In the genomic region with DNA sequence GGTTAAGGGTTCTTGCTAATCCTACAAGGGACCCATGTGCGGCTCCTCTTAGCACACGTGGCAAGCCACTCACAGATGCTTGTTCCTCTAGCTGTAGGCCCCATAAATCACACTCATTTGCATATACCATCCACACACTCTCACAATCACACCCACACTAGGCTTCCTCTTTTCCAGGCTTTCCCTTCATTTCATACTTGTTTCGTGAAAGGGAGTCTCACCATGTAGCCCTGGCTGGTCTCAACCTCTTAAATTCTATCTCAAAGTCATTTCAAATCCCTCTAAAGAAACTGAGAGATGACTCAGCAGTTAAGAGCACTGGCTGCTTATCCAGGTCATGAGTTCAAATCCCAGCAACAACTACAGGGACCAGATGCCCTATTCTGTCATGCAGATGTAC, we compare ENCODE assay signal across 8 mouse cellular contexts. TPM values are rescaled to one million over a fixed set of nuclear protein-coding genes. Genes with fewer than 3 reads are reported as not detected.
DNase-seq lines count a peak whose midpoint lies in the region; ATAC-seq lines count a peak whose summit lies in the region.

No protein-coding gene starts in this region.

- H3K27me3 ChIP-seq in erythroblast, embryonic 14.5 days (ENCODE audit: control insufficient read depth), result no peaks in the 10 kb centered on the region
- no peaks in the 10 kb centered on the region for H3K27me3 ChIP-seq in forebrain, embryonic 11.5 days (ENCODE audit: control insufficient read depth, insufficient read depth, low read length)
- no peaks in the 10 kb centered on the region for H3K27me3 ChIP-seq in liver, embryonic 13.5 days

- peaks cover 80% of the 10 kb centered on the region for H3K36me3 ChIP-seq in erythroblast, embryonic 14.5 days (ENCODE audit: control insufficient read depth)
- H3K36me3 ChIP-seq in forebrain, embryonic 11.5 days (ENCODE audit: control insufficient read depth, insufficient read depth, low read length), result peaks cover 23% of the 10 kb centered on the region
- H3K36me3 ChIP-seq in liver, embryonic 13.5 days, result peaks cover 80% of the 10 kb centered on the region

- peak overlapping the region; percentile 94 for H3K4me3 ChIP-seq in erythroblast, embryonic 14.5 days (replicated peaks)
- peak overlapping the region; percentile 93 for H3K4me3 ChIP-seq in forebrain, embryonic 11.5 days (ENCODE audit: low read depth, low read length)
- H3K4me3 ChIP-seq in liver, embryonic 13.5 days (replicated peaks), result peak overlapping the region; percentile 98

- H3K4me1 ChIP-seq in erythroblast, embryonic 14.5 days (ENCODE audit: control insufficient read depth), result peaks cover 67% of the 10 kb centered on the region
- H3K4me1 ChIP-seq in forebrain, embryonic 11.5 days (replicated peaks; ENCODE audit: control insufficient read depth, insufficient read depth, low read length), result peaks cover 8% of the 10 kb centered on the region
- peaks cover 53% of the 10 kb centered on the region for H3K4me1 ChIP-seq in liver, embryonic 13.5 days (replicated peaks)

- H3K4me2 ChIP-seq in forebrain, embryonic 11.5 days (ENCODE audit: low read depth, low read length, severe bottlenecking), result peak overlapping the region; percentile 78
- H3K4me2 ChIP-seq in liver, embryonic 13.5 days, result peak overlapping the region; percentile 88

- WGBS in forebrain, embryonic 11.5 days, result 82% methylated on average over 3 of the region's 3 CpGs
- 33% methylated on average over 3 of the region's 3 CpGs for WGBS in liver, embryonic 13.5 days (ENCODE audit: insufficient replicate concordance)

- H3K9me3 ChIP-seq in erythroblast, embryonic 14.5 days (ENCODE audit: control insufficient read depth, low read length), result peaks cover 5% of the 10 kb centered on the region
- H3K9me3 ChIP-seq in forebrain, embryonic 11.5 days (ENCODE audit: control insufficient read depth, low read length), result no peaks in the 10 kb centered on the region
- no peaks in the 10 kb centered on the region for H3K9me3 ChIP-seq in liver, embryonic 13.5 days (replicated peaks)

- DNase-seq in 416B (ENCODE audit: low read depth), result peak; percentile 55
- no peak for DNase-seq in forebrain, embryonic 11.5 days (ENCODE audit: low spot score)
- DNase-seq in liver, embryonic 13.5 days, result no peak
- no peak for DNase-seq in ovary, postnatal 36 days (ENCODE audit: low spot score)
- no peak for DNase-seq in thymus, postnatal 25 days
- DNase-seq in gastrocnemius, postnatal 10 days, result no peak

- no peak for ATAC-seq in erythroblast, adult 5-6 weeks (replicated peaks; ENCODE audit: low FRiP score, poor library complexity, severe bottlenecking)
- ATAC-seq in forebrain, embryonic 11.5 days (replicated peaks; ENCODE audit: low FRiP score), result no peak
- ATAC-seq in liver, embryonic 13.5 days (ENCODE audit: low read depth), result no peak

- H3K27ac ChIP-seq in forebrain, embryonic 11.5 days (ENCODE audit: low read depth, low read length), result no peak overlapping the region
- H3K27ac ChIP-seq in liver, embryonic 13.5 days, result peak overlapping the region; percentile 94

- no peak overlapping the region for H3K9ac ChIP-seq in forebrain, embryonic 11.5 days (ENCODE audit: low read length)
- H3K9ac ChIP-seq in liver, embryonic 13.5 days, result peak overlapping the region; percentile 99

RNA-seq across cellular contexts. Expression of a gene that starts 1.7 kb away (rescaled TPM):
- polyA plus RNA-seq in erythroblast, embryonic 14.5 days (2012), result 73.3 and 89.6 TPM in 2 replicates
- total RNA-seq in erythroblast, adult 5-6 weeks (2015; ENCODE audit: low replicate concordance), result 85.7 and 166 TPM in 2 replicates
- total RNA-seq in erythroblast, adult 5-6 weeks (2017; ENCODE audit: low replicate concordance), result 227 and 383 TPM in 2 replicates
- polyA plus RNA-seq in forebrain, embryonic 11.5 days (2014; fragmentation: Nextera tagmentation; extraction: Ambion mirVana), result 190 TPM in 2 replicates
- 86.7 and 102 TPM in 2 replicates for polyA plus RNA-seq in liver, embryonic 13.5 days (2015; fragmentation: Nextera tagmentation; extraction: Ambion mirVana)
- 10 to 100 TPM; 58.1 to 93.2 TPM for total RNA-seq in gastrocnemius, postnatal 10 days (2021)

RNA-seq across cellular contexts. Expression of a gene that starts 8.4 kb away (rescaled TPM):
- polyA plus RNA-seq in erythroblast, embryonic 14.5 days (2012), result 0.51 and 0.54 TPM in 2 replicates
- total RNA-seq in erythroblast, adult 5-6 weeks (2015; ENCODE audit: low replicate concordance), result 0.96 and 2.1 TPM in 2 replicates
- 2.6 TPM in 1 of 2 replicates, not detected in the other for total RNA-seq in erythroblast, adult 5-6 weeks (2017; ENCODE audit: low replicate concordance)
- 50.1 and 56.7 TPM in 2 replicates for polyA plus RNA-seq in forebrain, embryonic 11.5 days (2014; fragmentation: Nextera tagmentation; extraction: Ambion mirVana)
- polyA plus RNA-seq in liver, embryonic 13.5 days (2015; fragmentation: Nextera tagmentation; extraction: Ambion mirVana), result 10.1 and 10.6 TPM in 2 replicates
- total RNA-seq in gastrocnemius, postnatal 10 days (2021), result 10 to 100 TPM; 13.1 to 17.3 TPM

RNA-seq across cellular contexts. Expression of a gene that starts 11.4 kb away (rescaled TPM):
- polyA plus RNA-seq in erythroblast, embryonic 14.5 days (2012), result 14.1 and 16.4 TPM in 2 replicates
- total RNA-seq in erythroblast, adult 5-6 weeks (2015; ENCODE audit: low replicate concordance), result 19.0 and 21.7 TPM in 2 replicates
- total RNA-seq in erythroblast, adult 5-6 weeks (2017; ENCODE audit: low replicate concordance), result 16.6 and 27.9 TPM in 2 replicates
- 6.8 and 8.0 TPM in 2 replicates for polyA plus RNA-seq in forebrain, embryonic 11.5 days (2014; fragmentation: Nextera tagmentation; extraction: Ambion mirVana)
- polyA plus RNA-seq in liver, embryonic 13.5 days (2015; fragmentation: Nextera tagmentation; extraction: Ambion mirVana), result 8.4 TPM in 2 replicates
- 10 to 100 TPM; 37.2 to 43.6 TPM for total RNA-seq in gastrocnemius, postnatal 10 days (2021)

RNA-seq across cellular contexts. Expression of a gene that starts 18.5 kb away (rescaled TPM):
- polyA plus RNA-seq in erythroblast, embryonic 14.5 days (2012), result 29.5 and 30.9 TPM in 2 replicates
- total RNA-seq in erythroblast, adult 5-6 weeks (2015; ENCODE audit: low replicate concordance), result 63.5 and 69.6 TPM in 2 replicates
- 55.2 and 63.8 TPM in 2 replicates for total RNA-seq in erythroblast, adult 5-6 weeks (2017; ENCODE audit: low replicate concordance)
- 3.0 and 3.7 TPM in 2 replicates for polyA plus RNA-seq in forebrain, embryonic 11.5 days (2014; fragmentation: Nextera tagmentation; extraction: Ambion mirVana)
- polyA plus RNA-seq in liver, embryonic 13.5 days (2015; fragmentation: Nextera tagmentation; extraction: Ambion mirVana), result 15.9 and 16.6 TPM in 2 replicates
- total RNA-seq in gastrocnemius, postnatal 10 days (2021), result 10 to 100 TPM; 62.4 to 68.2 TPM

RNA-seq across cellular contexts. Expression of a gene that starts 27.6 kb away (rescaled TPM):
- polyA plus RNA-seq in erythroblast, embryonic 14.5 days (2012), result 0.05 and 0.06 TPM in 2 replicates
- total RNA-seq in erythroblast, adult 5-6 weeks (2015; ENCODE audit: low replicate concordance), result 1.9 TPM in 2 replicates
- 0.43 and 0.98 TPM in 2 replicates for total RNA-seq in erythroblast, adult 5-6 weeks (2017; ENCODE audit: low replicate concordance)
- polyA plus RNA-seq in forebrain, embryonic 11.5 days (2014; fragmentation: Nextera tagmentation; extraction: Ambion mirVana), result 9.9 and 10.5 TPM in 2 replicates
- 2.8 and 3.2 TPM in 2 replicates for polyA plus RNA-seq in liver, embryonic 13.5 days (2015; fragmentation: Nextera tagmentation; extraction: Ambion mirVana)
- total RNA-seq in gastrocnemius, postnatal 10 days (2021), result 1 to 10 TPM; 4.2 to 7.4 TPM
